Mouse (Mus musculus): ENCODE data around the gene Tcf23.

Tcf23 gene

GRCm38 (mm10) chr5:30948620-30949019 is 19.8 kb upstream of the Tcf23 start:
- in situ Hi-C loops (cut with MboI, MseI) = no loop called here

GRCm38 (mm10) chr5:30949654-30950326 is 18.7 kb upstream of the Tcf23 start:
- in situ Hi-C loops (cut with MboI, MseI) = no loop called here

- in situ Hi-C loops (cut with MboI, MseI) = no loop called here
Measured at GRCm38 (mm10) chr5:30950451-30950850, 18.0 kb upstream of the Tcf23 start.

GRCm38 (mm10) chr5:30950922-30951321 is 17.5 kb upstream of the Tcf23 start:
- in situ Hi-C loops (cut with MboI, MseI) = no loop called here

GRCm38 (mm10) chr5:30951706-30952105 is 16.8 kb upstream of the Tcf23 start:
- in situ Hi-C loops (cut with MboI, MseI) = no loop called here

- in situ Hi-C loops (cut with MboI, MseI) = no loop called here
Measured at GRCm38 (mm10) chr5:30952551-30952950, 15.9 kb upstream of the Tcf23 start.

GRCm38 (mm10) chr5:30954065-30954464 is 14.4 kb upstream of the Tcf23 start:
- in situ Hi-C loops (cut with MboI, MseI) = no loop called here

- in situ Hi-C loops (cut with MboI, MseI) = no loop called here
Measured at GRCm38 (mm10) chr5:30954556-30954955, 13.9 kb upstream of the Tcf23 start.

- in situ Hi-C loops (cut with MboI, MseI) = no loop called here
Measured at GRCm38 (mm10) chr5:30955751-30956150, 12.7 kb upstream of the Tcf23 start.

- in situ Hi-C loops (cut with MboI, MseI) = no loop called here
Measured at GRCm38 (mm10) chr5:30957891-30958290, 10.6 kb upstream of the Tcf23 start.

- in situ Hi-C loops (cut with MboI, MseI) = no loop called here
Measured at GRCm38 (mm10) chr5:30959198-30959854, 9.1 kb upstream of the Tcf23 start.

GRCm38 (mm10) chr5:30959966-30960501 is 8.4 kb upstream of the Tcf23 start, which contains the start of gene Preb:
TSS of gene Preb (minus strand) at chr5:30960361.
- in situ Hi-C loops (cut with MboI, MseI) = no loop called here

GRCm38 (mm10) chr5:30960814-30961213 is 7.6 kb upstream of the Tcf23 start:
- in situ Hi-C loops (cut with MboI, MseI) = no loop called here

GRCm38 (mm10) chr5:30961545-30962505 is 6.6 kb upstream of the Tcf23 start:
- in situ Hi-C loops (cut with MboI, MseI) = no loop called here

GRCm38 (mm10) chr5:30963916-30964315 is 4.5 kb upstream of the Tcf23 start:
- in situ Hi-C loops (cut with MboI, MseI) = no loop called here

GRCm38 (mm10) chr5:30966189-30966588 is 2.3 kb upstream of the Tcf23 start:
- in situ Hi-C loops (cut with MboI, MseI) = no loop called here

GRCm38 (mm10) chr5:30969440-30969839 is 978 bp downstream of the Tcf23 start:
- in situ Hi-C loops (cut with MboI, MseI) = no loop called here

- in situ Hi-C loops (cut with MboI, MseI) = loop anchor here (5.0 kb wide), 1 partner anchor 43 kb away; no protein-coding TSS in a partner anchor
Measured at GRCm38 (mm10) chr5:30974870-30975656, 6.6 kb downstream of the Tcf23 start.

GRCm38 (mm10) chr5:30982357-30982756 is 13.9 kb downstream of the Tcf23 start:
- in situ Hi-C loops (cut with MboI, MseI) = no loop called here

GRCm38 (mm10) chr5:30992980-30993676 is 24.7 kb downstream of the Tcf23 start:
- in situ Hi-C loops (cut with MboI, MseI) = no loop called here

Measured in T-helper 17 cell (primary cell).